Mouse (Mus musculus) ovary, postnatal 10 days (tissue): ENCODE measurements around the gene Chd3.
"Not testable (repeated sequence)": the region's sequence is repeated elsewhere in the genome, so short reads cannot be mapped to it uniquely, and the experiment has no call there.

Experiments used
- DNase-seq: peaks from one replicate; pipeline ENCODE4 v3.0.0; 2022; ENCODE audit warnings: low spot score

Gene Chd3

GRCm38 (mm10) chr11:69406867-69407723 is 37.9 kb upstream of the Chd3 start:
- DNase-seq: no peak

- no peak for DNase-seq
These were observed 37.1 kb upstream of the Chd3 start for GRCm38 (mm10) chr11:69406282-69406681.

DNA sequence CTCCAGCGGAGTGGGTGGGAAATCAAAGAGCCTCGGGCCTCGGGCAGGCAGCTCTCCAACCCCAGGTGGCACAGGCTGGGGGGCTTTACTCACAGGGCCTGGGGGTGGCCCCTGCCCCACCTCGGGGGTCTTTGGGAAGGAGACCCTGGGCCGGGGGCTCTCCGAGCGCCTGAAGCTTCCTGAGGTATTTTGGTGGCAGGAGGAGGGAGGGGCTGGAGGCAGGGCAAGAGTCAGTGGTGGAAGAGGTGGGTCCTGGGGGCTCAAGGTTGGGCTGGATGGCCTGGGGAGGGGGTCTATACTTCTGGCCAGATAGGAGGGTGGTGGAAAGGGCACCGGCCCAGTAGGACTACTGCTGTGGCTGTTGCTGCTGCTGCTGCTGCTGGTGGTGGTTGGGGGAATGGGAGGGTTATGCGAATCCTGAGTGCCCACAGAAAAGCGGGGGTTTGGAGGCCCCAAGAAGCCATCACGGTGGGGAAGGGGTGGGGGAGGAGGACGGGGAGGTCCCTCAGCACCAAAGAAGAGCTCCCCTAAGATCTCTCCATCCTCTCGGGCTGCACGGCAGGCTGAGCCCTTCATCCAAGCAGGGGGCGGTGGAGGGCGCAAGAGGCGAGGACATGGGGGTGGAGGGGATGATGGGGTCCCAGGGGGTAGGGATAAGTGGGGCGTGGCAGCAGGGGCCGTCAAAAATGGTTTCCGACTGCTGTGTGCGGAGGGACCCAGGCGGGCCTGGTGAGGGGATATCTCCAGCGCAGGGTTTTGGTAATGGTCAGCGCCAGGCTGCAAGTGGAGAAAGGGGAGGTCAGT is 36.4 kb upstream of the Chd3 start:
- DNase-seq: no peak

GRCm38 (mm10) chr11:69404595-69405396 is 35.6 kb upstream of the Chd3 start:
- DNase-seq: no peak

GRCm38 (mm10) chr11:69403691-69404594 is 34.7 kb upstream of the Chd3 start:
- DNase-seq: no peak

DNA sequence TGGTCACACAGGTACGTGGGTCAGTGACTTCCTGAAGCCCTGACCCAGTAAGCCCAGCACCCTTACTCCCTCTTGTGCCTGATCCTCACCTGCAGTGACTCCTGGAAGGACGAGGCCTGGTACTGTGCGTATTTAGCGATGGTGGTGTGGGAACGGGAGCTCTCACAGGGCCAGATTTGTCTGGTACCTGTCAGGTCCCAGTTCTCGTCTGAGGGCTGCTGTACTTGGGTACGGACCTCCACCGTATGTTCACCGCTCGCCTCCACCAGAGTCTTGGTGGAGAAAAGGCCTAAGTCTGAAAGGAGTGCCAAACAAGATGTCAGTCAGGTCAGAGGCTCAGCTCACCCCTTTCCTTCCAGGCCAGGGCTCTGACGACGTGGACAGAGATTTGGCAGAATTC is 32.8 kb upstream of the Chd3 start:
- DNase-seq: no peak

DNA sequence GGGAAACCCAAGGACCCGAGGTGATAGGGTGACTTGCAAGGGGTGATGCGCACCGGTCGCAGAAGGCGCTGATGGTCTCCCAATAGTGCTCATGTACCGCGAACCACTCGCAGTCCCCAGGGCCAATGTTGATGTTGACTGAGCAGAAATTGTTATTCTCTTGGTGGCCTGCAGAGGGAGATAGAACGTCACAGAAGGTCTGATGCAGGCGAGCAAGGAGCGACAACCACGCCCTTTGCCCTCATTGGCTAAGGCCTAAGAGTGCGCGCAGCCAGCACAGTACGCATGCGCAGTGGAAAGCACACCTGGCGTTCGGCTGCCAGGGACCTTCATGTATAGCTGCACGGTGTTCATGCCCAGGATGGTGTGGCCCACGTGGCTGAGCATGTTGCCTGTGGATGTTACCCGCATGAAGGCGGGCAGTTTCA is 32.0 kb upstream of the Chd3 start:
- DNase-seq: no peak

DNA sequence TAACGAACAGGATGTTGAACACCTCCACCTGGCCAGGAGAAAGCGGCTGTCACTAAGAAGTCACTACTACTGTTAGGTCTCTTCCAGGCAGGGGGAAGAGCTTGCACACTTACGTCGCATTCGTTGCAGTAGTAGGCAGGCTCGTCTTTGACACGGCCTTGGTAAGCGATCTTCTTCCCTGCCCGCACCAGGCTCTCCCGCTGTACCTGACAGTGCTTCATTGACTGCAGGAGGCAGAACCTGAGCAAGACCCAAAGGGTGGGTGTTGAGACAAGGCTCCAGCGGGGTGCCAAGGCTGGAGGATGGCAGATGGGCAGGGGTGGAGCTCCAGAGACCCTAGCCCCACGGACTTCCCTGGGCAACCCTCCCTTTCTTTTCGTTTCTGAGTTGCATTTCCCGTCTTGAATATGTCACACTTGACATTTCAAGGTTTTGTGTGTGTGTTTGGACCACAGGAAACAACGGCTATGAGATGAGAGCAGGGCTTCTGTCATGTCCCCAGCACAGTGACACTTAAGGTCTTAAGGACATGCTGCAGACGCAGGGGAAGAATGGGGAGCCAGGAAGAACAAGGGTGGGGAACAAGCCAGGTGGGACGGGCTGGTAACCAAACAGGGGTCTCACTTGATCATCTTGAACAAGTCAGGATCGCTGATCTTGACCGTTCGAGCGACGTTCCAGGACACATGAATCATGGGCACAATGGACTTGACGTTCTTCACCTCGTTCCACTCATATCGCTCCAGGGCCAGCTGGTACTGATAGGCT is 31.1 kb upstream of the Chd3 start:
- no peak for DNase-seq

- DNase-seq: no peak
These were observed 30.2 kb upstream of the Chd3 start for GRCm38 (mm10) chr11:69399201-69400082.

DNA sequence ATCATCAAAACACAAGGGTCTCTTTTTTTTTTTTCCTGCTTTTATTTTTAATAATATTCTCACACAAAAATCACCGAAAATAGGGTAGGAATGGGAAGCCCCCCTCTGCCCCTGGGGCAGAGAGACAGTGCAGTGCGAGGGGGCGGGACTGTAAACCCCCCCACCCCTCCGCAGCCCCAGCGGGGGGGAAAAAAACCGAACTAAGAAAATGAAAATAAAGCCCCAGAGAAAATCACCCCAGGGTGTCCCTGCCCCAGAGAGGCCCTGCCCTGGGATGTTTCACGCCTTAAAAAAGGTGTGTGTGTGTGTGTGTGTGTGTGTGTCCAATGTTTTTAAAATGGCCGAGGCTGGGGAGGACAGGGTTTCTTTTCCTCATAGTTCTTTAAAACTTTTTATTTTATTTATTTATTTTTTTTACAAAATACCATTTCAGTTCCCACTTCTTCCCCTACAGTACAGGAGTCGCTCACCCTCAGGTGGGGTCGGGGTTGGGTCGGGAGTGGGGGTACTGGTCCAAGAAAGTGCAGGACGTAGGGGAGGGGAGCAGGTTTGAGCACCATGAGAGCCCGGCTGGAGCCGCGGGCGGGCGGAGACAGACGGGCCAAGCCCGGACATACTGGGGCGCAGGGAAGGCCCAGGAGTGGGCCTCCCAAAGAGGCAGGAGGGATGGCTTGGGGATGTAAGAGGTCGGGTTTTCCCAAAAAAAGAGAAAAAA is 29.4 kb upstream of the Chd3 start:
- no peak for DNase-seq

DNA sequence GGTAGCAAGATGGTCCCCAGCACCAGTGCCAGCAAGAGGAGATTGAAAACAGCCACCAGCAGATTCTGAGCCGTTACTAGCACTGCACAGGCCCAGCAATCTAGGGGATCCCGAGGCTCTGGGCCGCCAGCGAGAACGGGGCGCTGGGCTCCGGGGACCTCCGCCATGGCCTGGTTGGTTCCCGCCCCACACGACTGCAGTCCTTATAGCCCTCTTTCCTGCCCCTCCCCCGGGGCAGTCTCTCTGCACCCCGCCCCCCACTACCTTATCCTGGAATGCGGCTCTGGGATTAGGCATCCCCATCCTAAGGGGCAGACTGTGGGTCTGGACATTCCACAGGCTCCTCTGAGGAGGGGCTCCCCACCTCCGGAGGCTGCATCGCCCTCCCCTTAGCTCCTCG is 28.9 kb upstream of the Chd3 start, which contains the start of gene Tmem88:
Gene Tmem88 (minus strand): TSS at position 176 of the 400 bp plus-strand sequence.
- no peak for DNase-seq

GRCm38 (mm10) chr11:69397581-69398057 is 28.4 kb upstream of the Chd3 start:
- no peak for DNase-seq

DNA sequence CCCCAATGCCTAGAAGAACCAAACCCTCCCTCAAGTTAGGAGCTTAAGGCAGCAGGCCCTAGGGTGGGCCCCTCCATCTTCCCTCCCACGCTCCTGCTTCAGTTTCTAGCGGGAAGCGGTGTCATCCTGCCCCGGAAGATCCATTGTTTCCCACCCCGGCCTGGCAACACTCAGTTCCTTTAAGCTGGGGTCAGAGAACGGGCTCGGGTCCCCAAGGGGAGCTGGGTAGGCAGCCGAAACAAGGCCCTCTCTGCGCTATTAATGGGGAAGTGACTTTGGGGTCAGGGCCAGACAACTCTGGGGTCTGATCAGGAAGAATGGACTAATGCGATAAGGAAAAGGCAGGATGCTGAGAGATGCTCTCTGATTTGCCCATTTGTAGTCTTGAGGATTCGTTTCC is 27.6 kb upstream of the Chd3 start:
- no peak for DNase-seq

DNA sequence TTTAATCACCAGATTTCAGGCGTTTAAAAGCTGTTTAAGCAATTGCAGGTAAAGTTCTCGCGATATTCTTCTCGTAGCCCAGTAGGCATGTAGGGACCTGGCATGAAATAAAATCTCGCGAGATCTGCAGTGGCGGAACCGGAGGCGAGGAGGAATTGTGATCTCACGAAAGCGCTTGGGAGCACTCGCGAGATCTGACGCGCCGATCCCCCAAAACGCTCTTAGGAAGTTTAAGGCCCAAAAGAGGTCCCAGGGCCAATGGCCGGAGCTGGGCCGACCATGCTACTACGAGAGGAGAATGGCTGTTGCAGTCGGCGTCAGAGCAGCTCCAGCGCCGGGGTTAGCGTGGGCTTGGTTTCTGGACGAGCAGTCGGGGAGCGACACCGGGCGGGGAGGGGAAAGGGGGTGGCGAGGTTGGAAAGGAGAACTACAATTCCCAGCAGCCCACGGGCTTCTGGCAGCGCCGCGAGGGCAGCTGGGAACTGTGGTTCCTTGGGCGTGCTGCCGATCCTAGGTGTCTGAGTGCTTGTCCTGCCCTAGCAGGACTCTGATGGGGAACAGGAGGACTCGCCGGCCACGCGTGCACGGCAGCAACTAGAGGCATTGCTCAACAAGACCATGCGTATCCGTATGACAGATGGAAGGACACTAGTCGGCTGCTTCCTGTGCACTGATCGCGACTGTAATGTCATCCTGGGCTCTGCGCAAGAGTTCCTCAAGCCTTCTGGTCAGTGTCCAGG is 26.6 kb upstream of the Chd3 start:
- DNase-seq: peak; percentile 94

- peak; percentile 72 for DNase-seq
These were observed 26.0 kb upstream of the Chd3 start, which contains the start of the genes Naa38 and Cyb5d1 for GRCm38 (mm10) chr11:69395235-69395633. Gene Naa38, plus strand, starts transcription at chr11:69395487. Gene Cyb5d1, minus strand, starts transcription at chr11:69395631.

- not testable (repeated sequence) for DNase-seq
These were observed 25.5 kb upstream of the Chd3 start for GRCm38 (mm10) chr11:69394591-69395167.

DNA sequence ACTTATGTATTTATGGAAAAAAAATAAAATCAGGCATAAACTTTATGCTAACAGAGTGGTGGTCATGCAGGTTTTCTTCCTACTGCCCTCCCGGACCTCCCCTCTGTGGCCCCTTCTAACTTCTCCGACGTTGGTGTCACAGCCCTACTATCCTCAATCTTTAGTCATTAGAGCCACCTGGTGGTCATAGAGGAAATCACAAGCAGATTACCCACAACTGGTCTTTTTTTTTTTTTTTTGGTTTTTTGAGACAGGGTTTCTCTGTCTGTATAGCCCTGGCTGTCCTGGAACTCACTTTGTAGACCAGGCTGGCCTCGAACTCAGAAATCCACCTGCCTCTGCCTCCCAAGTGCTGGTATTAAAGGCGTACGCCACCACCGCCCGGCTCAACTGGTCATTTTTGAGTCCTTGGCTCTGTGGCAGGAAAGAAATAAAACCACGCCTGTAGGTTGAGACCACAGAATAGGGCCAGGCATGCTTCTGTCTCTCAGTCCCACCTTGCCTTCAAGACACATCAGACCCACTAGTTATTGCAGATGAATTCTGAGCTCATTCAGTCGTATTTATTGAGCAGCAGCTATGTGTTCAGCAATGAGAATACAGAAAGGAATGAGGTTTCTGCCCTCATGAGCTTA is 21.3 kb upstream of the Chd3 start:
- no peak for DNase-seq
